Comparison of ENCODE assay signal across 23 mouse cellular contexts in the genomic region with DNA sequence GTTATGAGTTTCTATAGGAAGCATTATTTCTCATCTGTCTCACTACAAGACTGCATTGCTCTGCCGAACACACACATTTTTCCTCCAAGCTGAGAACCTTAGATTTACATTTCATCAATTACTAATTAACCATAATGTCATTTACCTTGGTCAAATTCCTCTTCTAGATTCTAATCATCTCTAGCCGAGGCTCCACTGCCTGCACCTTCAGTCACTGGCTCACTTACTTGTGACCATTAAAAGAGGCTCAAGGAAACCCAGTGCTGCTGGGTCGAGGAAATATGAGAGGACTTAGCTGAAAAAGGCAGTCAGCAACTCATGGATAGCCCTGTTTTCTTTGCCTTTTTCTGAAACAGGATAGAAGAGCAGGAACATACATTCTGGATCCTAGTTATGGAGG.
"Had no signal": no experiment of that assay in that cellular context is flagged by ENCODE, and none has a peak within 500 bp of the region (broad histone marks: within the 10 kb centered on the region; RNA-seq: fewer than 3 reads in every experiment).

No protein-coding gene starts in this region.

- DNase-seq: layer of hippocampus, adult 9-11 months; liver; lung, adult 18-20 months; lung, postnatal 10 days; lung, postnatal 36 days; right cerebral cortex, adult 18-20 months; right cerebral cortex, postnatal 14 days; right cerebral cortex, postnatal 4 days; spleen, adult 18-20 months; thymus, postnatal 36 days had no signal

- H3K27ac ChIP-seq: layer of hippocampus, adult 2 months; limb, embryonic 10.5 days; limb, embryonic 13.5 days; liver, embryonic 12.5 days; liver, embryonic 15.5 days; lung, embryonic 15.5 days; midbrain, embryonic 10.5 days; midbrain, embryonic 13.5 days; neural tube, embryonic 12.5 days; neural tube, embryonic 15.5 days; stomach, embryonic 15.5 days had no signal

- H3K9me3 ChIP-seq: limb, embryonic 10.5 days; limb, embryonic 13.5 days; liver, embryonic 12.5 days; liver, embryonic 15.5 days; lung, embryonic 15.5 days; megakaryocyte, embryonic 14.5 days; midbrain, embryonic 10.5 days; midbrain, embryonic 13.5 days; neural tube, embryonic 12.5 days; neural tube, embryonic 15.5 days; stomach, embryonic 15.5 days had no signal

- H3K4me1 ChIP-seq: limb, embryonic 10.5 days; limb, embryonic 13.5 days; liver, embryonic 15.5 days; lung, embryonic 15.5 days; midbrain, embryonic 13.5 days; neural tube, embryonic 12.5 days; neural tube, embryonic 15.5 days; stomach, embryonic 15.5 days had no signal

- H3K4me2 ChIP-seq: limb, embryonic 13.5 days; liver, embryonic 12.5 days; liver, embryonic 15.5 days; lung, embryonic 15.5 days; midbrain, embryonic 13.5 days; neural tube, embryonic 12.5 days; neural tube, embryonic 15.5 days; stomach, embryonic 15.5 days had no signal

- H3K36me3 ChIP-seq: limb, embryonic 10.5 days; limb, embryonic 13.5 days; liver, embryonic 12.5 days; liver, embryonic 15.5 days; lung, embryonic 15.5 days; midbrain, embryonic 10.5 days; midbrain, embryonic 13.5 days; neural tube, embryonic 12.5 days; neural tube, embryonic 15.5 days; stomach, embryonic 15.5 days had no signal

- ATAC-seq: inflammation-experienced regulatory T-cells, adult 6 months; liver, embryonic 12.5 days; midbrain, embryonic 13.5 days had no signal

- H3K9ac ChIP-seq: limb, embryonic 13.5 days; liver, embryonic 12.5 days; liver, embryonic 15.5 days; lung, embryonic 15.5 days; midbrain, embryonic 13.5 days; neural tube, embryonic 12.5 days; neural tube, embryonic 15.5 days; stomach, embryonic 15.5 days had no signal

- H3K27me3 ChIP-seq: limb, embryonic 13.5 days; liver, embryonic 12.5 days; liver, embryonic 15.5 days; lung, embryonic 15.5 days; megakaryocyte, embryonic 14.5 days; midbrain, embryonic 13.5 days; neural tube, embryonic 12.5 days; neural tube, embryonic 15.5 days; stomach, embryonic 15.5 days had no signal

- H3K4me3 ChIP-seq: layer of hippocampus, adult 2 months; limb, embryonic 10.5 days; limb, embryonic 13.5 days; liver, embryonic 12.5 days; liver, embryonic 15.5 days; lung, embryonic 15.5 days; megakaryocyte, embryonic 14.5 days; midbrain, embryonic 10.5 days; midbrain, embryonic 13.5 days; neural tube, embryonic 12.5 days; neural tube, embryonic 15.5 days; stomach, embryonic 15.5 days had no signal
